Mouse (Mus musculus): ENCODE measurements around the gene Arl8b. TPM values are rescaled to one million over a fixed set of nuclear protein-coding genes. Genes with fewer than 3 reads are reported as not detected.

Gene Arl8b
- polyA plus RNA-seq, 1 experiment from 2014 or later = 64.3 TPM

DNA sequence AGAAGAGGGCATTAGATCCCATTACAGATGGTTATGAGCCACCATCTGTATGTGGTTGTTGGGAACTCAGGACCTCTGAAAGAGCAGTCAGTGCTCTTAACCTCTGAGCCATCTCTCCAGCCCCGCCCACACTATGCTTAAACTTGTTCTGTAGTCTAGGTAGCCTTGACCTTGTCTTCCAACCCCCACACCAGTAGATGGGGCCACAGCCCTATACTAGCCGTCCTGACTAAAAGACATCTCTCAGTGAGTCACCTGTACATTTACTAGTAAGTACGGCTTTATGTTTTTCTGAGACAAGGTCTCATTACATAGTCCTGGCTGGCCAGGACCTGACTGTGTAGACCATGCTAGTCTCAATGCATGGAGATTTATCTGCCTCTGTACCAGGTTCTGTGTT is 12.0 kb upstream of the Arl8b start:
- H3K9me3 ChIP-seq (replicated peaks) = no peaks in the 10 kb centered on the region
- H3K36me3 ChIP-seq = no peaks in the 10 kb centered on the region
- no peak overlapping the region for H3K27ac ChIP-seq
- H3K4me3 ChIP-seq = no peak overlapping the region
- no peak for DNase-seq (ENCODE audit: low spot score)
- H3K27me3 ChIP-seq (ENCODE audit: low read depth, poor library complexity, severe bottlenecking) = no peaks in the 10 kb centered on the region
- H3K4me1 ChIP-seq = no peaks in the 10 kb centered on the region
- 80% methylated on average over 3 of the region's 3 CpGs for WGBS

DNA sequence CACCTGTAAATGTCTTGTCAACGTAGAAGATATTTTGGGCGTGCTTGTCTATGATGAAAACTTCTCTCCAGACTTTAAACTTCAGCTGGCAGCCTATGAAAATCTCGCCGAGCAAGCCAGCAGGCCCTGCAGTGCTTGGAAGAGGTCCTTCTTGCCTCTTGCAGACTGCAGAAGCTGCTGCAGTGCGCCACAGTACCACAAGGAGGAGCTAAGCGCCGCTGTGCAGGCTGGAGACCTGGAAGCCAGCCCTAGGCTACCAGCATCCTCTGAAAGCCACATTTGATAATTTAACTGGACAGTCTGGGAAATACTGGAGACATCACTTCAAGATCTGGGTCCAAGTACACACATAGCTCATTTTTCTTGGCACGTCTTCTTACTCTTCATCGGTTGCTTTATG is 10.0 kb upstream of the Arl8b start:
- WGBS = 16% methylated on average over 9 of the region's 9 CpGs
- H3K4me1 ChIP-seq = no peaks in the 10 kb centered on the region
- DNase-seq (ENCODE audit: low spot score) = peak; percentile 83
- no peaks in the 10 kb centered on the region for H3K9me3 ChIP-seq (replicated peaks)
- H3K27me3 ChIP-seq (ENCODE audit: low read depth, poor library complexity, severe bottlenecking) = no peaks in the 10 kb centered on the region
- H3K36me3 ChIP-seq = no peaks in the 10 kb centered on the region
- no peak overlapping the region for H3K27ac ChIP-seq
- no peak overlapping the region for H3K4me3 ChIP-seq

DNA sequence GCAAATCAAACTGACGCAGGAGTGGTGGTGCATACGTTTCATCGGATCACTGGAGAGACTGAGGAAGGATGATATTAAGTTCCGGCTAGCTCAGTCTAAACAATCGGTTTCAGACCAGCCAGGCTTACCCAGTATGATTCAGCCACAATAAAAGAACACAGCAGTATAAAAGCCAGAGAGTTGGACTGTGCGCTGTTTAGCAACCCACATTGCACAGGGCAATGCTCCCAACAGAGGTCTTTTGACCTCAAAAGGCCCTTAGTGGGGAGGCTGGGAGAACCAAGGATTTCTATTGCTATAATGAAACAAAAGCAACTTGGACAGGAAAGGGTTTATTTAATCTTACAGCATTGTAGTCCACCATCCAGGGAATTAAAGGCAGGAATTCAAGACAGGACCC is 9.4 kb upstream of the Arl8b start:
- 91% methylated on average over 6 of the region's 6 CpGs for WGBS
- Histone ChIP-seq H3K27ac (no peak overlapping the region), H3K36me3 (no peaks in the 10 kb centered on the region), H3K9me3 (replicated peaks) (no peaks in the 10 kb centered on the region), H3K4me1 (no peaks in the 10 kb centered on the region), H3K27me3 (ENCODE audit: low read depth, poor library complexity, severe bottlenecking) (no peaks in the 10 kb centered on the region), H3K4me3 (no peak overlapping the region)
- no peak for DNase-seq (ENCODE audit: low spot score)

DNA sequence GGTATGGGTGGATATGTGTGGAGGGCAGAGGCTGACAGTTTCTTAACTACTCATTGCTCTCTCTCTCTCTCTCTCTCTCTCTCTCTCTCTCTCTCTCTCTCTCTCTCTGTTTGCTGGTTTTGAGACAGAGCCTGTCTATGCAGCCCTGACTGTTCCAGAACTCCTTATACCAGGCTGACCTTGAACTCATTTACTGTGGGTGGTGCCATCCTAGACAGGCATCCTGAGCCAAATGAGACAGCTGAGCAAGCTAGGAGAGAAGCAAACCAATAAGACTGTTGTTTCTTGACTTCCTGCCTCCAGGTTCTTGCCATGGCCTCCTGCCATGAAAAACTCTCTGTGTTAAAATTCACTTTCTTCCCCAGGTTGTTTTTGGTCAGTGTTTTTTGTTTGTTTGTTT is 6.6 kb upstream of the Arl8b start:
- Histone ChIP-seq H3K4me3 (no peak overlapping the region), H3K9me3 (replicated peaks) (no peaks in the 10 kb centered on the region), H3K4me1 (no peaks in the 10 kb centered on the region), H3K27me3 (ENCODE audit: low read depth, poor library complexity, severe bottlenecking) (no peaks in the 10 kb centered on the region), H3K36me3 (no peaks in the 10 kb centered on the region), H3K27ac (no peak overlapping the region)
- DNase-seq (ENCODE audit: low spot score) = no peak

DNA sequence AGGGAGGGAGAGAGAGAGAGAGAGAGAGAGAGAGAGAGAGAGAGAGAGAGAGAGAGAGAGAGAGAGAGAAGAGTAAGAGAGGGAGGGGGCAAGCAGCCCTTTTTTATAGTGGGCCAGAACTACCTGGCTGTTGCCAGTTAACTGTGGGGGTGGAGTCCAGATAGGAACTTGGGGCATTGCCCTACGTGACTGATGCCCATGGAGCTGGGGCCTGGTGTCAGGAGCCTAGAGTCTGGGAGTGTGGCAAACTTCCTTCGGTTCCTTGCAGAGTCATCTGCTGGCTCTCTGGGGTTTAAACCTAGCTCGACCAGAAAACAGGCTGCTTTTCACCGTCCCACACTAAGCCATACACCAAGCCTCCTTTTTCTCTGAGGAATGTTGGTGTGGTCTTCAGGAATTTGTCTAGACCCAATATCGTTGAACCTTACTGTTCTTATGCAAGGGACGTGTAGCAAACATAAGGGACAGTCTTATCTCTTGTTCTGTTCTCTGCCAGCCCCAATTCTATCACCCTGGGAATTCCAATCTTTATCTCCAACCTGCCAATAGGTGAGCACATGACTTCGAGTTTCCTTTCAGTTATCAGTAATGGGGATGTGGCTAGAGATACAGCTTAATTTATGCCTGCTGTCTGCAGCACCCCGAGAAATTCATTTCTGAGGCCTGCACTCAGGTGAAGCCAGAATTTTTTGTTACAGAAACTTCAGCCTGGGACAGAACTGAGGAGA is 5.2 kb upstream of the Arl8b start:
- no peaks in the 10 kb centered on the region for H3K4me1 ChIP-seq
- no peak for DNase-seq (ENCODE audit: low spot score)
- no peaks in the 10 kb centered on the region for H3K9me3 ChIP-seq (replicated peaks)
- H3K4me3 ChIP-seq = no peak overlapping the region
- no peaks in the 10 kb centered on the region for H3K36me3 ChIP-seq
- WGBS = 78% methylated on average over 8 of the region's 8 CpGs
- H3K27me3 ChIP-seq (ENCODE audit: low read depth, poor library complexity, severe bottlenecking) = no peaks in the 10 kb centered on the region
- no peak overlapping the region for H3K27ac ChIP-seq

DNA sequence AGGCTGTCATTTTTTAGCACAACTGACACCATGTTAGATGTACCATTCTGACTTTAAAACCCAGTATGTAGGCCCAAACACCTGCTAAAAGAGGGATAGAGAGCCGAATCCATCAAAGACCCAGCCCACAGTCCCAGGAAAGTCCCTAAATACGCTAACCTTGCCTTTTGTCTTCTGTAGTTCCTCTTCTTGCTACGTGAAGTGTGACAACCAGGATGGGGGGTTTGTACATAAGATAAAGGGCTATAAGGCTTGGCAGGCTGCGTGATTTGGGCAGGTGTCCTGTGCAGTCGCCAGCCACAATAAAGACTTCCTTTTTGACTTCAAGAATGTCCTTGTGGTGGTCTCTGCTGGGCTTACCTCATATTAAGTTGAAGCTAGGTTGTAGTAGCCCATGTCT is 4.5 kb upstream of the Arl8b start:
- Histone ChIP-seq H3K9me3 (replicated peaks) (no peaks in the 10 kb centered on the region), H3K4me3 (no peak overlapping the region), H3K27ac (no peak overlapping the region), H3K4me1 (no peaks in the 10 kb centered on the region), H3K36me3 (no peaks in the 10 kb centered on the region), H3K27me3 (ENCODE audit: low read depth, poor library complexity, severe bottlenecking) (no peaks in the 10 kb centered on the region)
- 86% methylated on average over 5 of the region's 5 CpGs for WGBS
- DNase-seq (ENCODE audit: low spot score) = no peak

DNA sequence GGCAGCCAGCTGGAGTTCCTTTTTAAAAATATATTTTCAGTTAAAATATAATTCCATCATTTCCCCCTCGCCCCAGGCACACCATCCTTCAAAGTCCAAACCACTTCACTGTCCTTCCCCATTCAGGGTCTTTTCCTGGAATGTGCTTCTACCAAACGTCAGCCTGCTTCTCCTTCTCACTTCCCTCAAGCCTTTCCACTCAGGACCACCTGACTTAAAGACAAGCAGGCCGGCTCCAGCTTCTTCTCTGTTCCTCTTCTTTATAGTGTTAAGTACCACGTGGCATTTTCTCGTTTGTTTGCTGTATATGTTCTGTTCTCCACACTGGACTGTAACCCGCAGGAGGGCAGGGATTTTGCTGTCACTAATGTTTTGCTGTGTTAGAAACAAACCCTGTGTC is 1.0 kb upstream of the Arl8b start:
- Histone ChIP-seq H3K4me1 (peaks cover 11% of the 10 kb centered on the region), H3K36me3 (no peaks in the 10 kb centered on the region), H3K9me3 (replicated peaks) (no peaks in the 10 kb centered on the region), H3K27me3 (ENCODE audit: low read depth, poor library complexity, severe bottlenecking) (no peaks in the 10 kb centered on the region), H3K4me3 (no peak overlapping the region), H3K27ac (no peak overlapping the region)
- no peak for DNase-seq (ENCODE audit: low spot score)
- WGBS = 75% methylated on average over 6 of the region's 6 CpGs

DNA sequence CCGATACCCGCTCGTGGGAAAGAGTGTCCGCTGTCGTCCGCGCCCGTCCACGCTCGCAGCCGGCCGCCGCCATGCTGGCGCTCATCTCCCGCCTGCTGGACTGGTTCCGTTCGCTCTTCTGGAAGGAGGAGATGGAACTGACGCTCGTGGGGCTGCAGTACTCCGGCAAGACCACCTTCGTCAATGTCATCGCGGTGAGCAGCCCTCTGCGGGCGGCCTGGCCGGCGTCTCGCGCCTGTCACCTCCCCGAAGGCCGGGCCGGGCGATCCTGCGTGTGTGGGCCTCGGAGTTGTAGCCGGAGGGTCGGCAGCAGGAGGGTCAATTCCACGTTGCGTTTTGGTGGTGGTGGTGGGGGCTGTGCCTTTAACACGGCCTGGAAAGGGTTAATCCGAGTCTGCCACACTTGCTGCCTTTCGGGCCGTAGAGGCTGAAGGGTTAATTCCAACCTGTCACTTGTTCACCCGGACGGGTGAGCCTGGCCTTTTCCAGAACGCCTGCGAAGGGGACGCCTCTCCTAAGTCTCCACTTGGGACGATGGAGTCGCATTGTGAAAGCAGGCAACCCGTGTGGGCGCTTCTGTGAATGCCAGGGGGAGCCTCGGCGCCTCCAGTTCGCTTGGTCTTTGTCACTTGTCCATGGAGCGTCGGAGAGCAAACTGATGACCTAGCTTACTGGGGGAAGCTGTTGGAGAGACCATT is 434 bp downstream of the Arl8b start:
- WGBS = under 1% methylated on average over 57 of the region's 57 CpGs
- no peak for DNase-seq (ENCODE audit: low spot score)

DNA sequence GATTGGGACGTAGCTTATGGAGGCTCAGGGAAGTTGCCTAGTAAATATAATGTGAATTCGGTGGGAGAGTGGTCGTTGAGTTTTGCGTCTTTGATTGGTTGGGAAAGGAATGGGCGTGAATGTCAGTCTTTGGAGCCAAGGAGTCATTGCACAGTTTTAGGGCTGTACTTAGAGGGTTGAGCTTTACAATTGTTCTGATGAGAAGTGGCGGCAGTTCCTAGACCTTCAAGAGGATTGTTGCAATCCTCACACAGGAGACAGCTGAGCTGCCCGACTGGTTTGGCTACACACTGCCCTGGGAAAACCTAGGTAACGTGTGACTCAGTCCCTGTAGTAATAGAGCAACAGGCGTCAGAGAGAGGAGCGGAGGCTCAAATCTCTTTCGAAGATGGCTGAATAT is 1.2 kb downstream of the Arl8b start:
- peaks cover 11% of the 10 kb centered on the region for H3K4me1 ChIP-seq
- DNase-seq (ENCODE audit: low spot score) = no peak
- 41% methylated on average over 11 of the region's 11 CpGs for WGBS
- no peaks in the 10 kb centered on the region for H3K27me3 ChIP-seq (ENCODE audit: low read depth, poor library complexity, severe bottlenecking)
- no peak overlapping the region for H3K27ac ChIP-seq
- peaks cover under 1% of the 10 kb centered on the region; the same call in 1 of the 2 replicates for H3K36me3 ChIP-seq
- H3K9me3 ChIP-seq (replicated peaks) = no peaks in the 10 kb centered on the region
- peak overlapping the region; percentile 100 for H3K4me3 ChIP-seq

More for the DNA sequence above, 434 bp downstream of the Arl8b start:
- Histone ChIP-seq H3K9me3 (replicated peaks) (no peaks in the 10 kb centered on the region), H3K4me3 (peak overlapping the region; percentile 100), H3K27me3 (ENCODE audit: low read depth, poor library complexity, severe bottlenecking) (no peaks in the 10 kb centered on the region), H3K27ac (peak overlapping the region; percentile 90), H3K4me1 (peaks cover 11% of the 10 kb centered on the region), H3K36me3 (no peaks in the 10 kb centered on the region)

DNA sequence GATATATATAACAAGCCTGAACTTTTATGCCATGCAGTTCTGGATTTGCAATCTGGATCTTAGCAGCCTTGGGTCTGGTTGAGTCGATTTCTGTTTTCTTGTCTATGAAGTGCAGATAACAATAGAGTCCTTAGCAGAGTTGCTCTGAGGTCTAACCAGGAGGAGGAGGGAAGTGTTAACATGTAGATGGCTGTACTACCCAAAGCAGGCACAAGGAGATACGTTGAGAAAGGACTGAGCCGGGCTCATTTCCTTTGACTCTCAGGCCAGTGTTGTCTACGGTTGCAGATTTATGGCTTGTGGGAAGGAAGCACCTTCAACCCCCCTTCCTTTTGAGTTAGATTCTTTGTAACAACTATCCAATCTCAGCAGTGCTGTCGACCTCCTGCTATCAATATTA is 1.9 kb downstream of the Arl8b start:
- Histone ChIP-seq H3K9me3 (replicated peaks) (no peaks in the 10 kb centered on the region), H3K27me3 (ENCODE audit: low read depth, poor library complexity, severe bottlenecking) (no peaks in the 10 kb centered on the region), H3K27ac (no peak overlapping the region), H3K4me1 (peaks cover 11% of the 10 kb centered on the region), H3K4me3 (peak overlapping the region; percentile 100), H3K36me3 (peaks cover 2% of the 10 kb centered on the region; the same call in 1 of the 2 replicates)
- WGBS = 48% methylated on average over 5 of the region's 5 CpGs
- DNase-seq (ENCODE audit: low spot score) = no peak

DNA sequence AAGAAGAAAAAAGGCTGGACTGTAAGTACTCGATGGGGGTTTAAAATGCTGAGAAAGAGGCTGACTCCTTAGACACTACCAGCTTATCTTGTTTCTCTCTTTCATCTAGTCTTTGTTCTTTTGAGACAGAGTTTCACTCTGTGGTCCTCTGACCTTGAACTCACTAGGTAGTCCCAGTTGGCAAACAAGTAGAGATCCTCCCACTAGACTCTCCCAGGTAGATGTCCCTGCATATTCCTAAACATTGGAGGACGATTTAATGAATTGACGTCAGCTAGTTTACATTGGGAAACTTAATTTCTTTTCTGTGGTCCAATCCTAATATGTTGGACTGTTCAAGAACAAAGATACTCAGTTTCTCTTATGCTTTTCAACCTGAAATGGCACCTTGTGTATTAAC is 2.7 kb downstream of the Arl8b start:
- DNase-seq (ENCODE audit: low spot score) = no peak
- Histone ChIP-seq H3K4me3 (no peak overlapping the region), H3K9me3 (replicated peaks) (no peaks in the 10 kb centered on the region), H3K36me3 (peaks cover 2% of the 10 kb centered on the region; the same call in 1 of the 2 replicates), H3K27me3 (ENCODE audit: low read depth, poor library complexity, severe bottlenecking) (no peaks in the 10 kb centered on the region), H3K27ac (no peak overlapping the region), H3K4me1 (peaks cover 11% of the 10 kb centered on the region)
- 90% methylated on average over 3 of the region's 3 CpGs for WGBS

DNA sequence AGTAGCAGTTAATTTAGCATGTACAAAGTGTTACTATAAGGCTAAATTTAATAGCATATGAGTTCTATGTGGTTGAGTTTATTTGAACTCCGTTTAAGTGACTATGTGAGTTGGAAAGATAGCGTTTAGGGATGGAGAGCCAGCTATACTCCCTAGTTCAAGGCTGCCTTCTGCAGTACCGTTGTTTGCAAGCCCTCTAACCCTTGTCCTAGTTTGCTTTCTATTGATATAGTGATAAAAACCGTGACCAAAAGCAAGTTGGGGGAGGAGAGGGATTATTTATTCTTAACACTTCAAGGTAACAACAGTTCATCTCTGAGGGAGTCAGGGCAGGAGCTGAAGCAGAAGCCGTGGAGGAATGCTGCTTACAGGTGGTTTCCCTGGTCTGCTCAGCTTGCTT is 8.6 kb downstream of the Arl8b start:
- no peaks in the 10 kb centered on the region for H3K9me3 ChIP-seq (replicated peaks)
- H3K27ac ChIP-seq = no peak overlapping the region
- 87% methylated on average over 5 of the region's 5 CpGs for WGBS
- no peak overlapping the region for H3K4me3 ChIP-seq
- no peaks in the 10 kb centered on the region for H3K4me1 ChIP-seq
- DNase-seq (ENCODE audit: low spot score) = no peak
- H3K27me3 ChIP-seq (ENCODE audit: low read depth, poor library complexity, severe bottlenecking) = no peaks in the 10 kb centered on the region
- peaks cover 5% of the 10 kb centered on the region; the same call in 1 of the 2 replicates for H3K36me3 ChIP-seq

DNA sequence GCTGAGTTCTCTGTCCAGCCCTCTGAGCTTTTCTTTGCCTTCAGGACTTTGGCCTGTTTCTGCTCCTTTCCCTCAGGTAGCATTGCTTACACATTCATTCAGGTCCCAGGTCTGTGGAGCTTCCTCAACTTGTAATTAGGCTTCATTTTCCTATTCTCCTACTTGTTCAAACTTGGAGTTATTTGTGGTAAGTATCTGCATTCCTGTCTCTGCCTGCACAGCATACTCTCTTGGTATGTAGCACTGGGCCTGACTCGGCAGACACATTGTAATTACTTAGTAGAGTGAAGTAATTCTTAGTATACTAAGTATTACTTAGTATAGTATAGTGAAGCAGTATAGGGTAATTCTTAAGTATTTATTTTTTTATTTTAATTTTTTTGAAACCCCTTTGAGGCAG is 13.0 kb downstream of the Arl8b start:
- no peak for DNase-seq (ENCODE audit: low spot score)
- H3K4me1 ChIP-seq = no peaks in the 10 kb centered on the region
- no peak overlapping the region for H3K27ac ChIP-seq
- WGBS = 80% methylated on average over 1 of the region's 1 CpGs
- H3K36me3 ChIP-seq = 0 out of 2 replicates have a peak, but pooled peaks cover 3% of the 10 kb centered on the region
- H3K4me3 ChIP-seq = no peak overlapping the region
- H3K9me3 ChIP-seq (replicated peaks) = no peaks in the 10 kb centered on the region
- H3K27me3 ChIP-seq (ENCODE audit: low read depth, poor library complexity, severe bottlenecking) = no peaks in the 10 kb centered on the region

Measured in limb, embryonic 10.5 days (tissue).